Mouse (Mus musculus): Measurements from ENCODE around the gene Bri3.
"Not testable (repeated sequence)": the region's sequence is repeated elsewhere in the genome, so short reads cannot be mapped to it uniquely, and the experiment has no call there.

Bri3 gene

DNA sequence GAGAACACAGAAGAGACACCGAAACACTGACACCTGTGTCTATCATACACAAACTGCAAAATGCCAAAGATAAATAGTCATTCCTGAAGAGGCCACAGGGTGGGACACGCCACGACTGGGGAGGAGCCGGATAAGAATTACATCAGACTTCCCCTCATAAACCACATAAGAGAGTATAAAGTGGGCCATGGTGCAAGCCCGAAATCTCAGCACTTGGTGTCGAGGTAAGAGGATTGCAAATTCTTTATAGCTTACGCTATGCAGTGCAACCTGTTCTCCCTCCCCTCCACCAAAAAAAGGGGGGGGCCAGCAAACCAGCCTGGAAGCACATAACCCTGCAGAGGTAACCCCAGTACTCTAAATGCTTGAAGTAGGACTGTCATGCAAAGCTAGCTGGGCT, 50.7 kb downstream of the Bri3 start:
- peak; percentile 23 for DNase-seq (ENCODE audit: low spot score)

- DNase-seq (ENCODE audit: low spot score): no peak
Observed at GRCm38 (mm10) chr5:144295357-144295756, 51.1 kb downstream of the Bri3 start.

DNA sequence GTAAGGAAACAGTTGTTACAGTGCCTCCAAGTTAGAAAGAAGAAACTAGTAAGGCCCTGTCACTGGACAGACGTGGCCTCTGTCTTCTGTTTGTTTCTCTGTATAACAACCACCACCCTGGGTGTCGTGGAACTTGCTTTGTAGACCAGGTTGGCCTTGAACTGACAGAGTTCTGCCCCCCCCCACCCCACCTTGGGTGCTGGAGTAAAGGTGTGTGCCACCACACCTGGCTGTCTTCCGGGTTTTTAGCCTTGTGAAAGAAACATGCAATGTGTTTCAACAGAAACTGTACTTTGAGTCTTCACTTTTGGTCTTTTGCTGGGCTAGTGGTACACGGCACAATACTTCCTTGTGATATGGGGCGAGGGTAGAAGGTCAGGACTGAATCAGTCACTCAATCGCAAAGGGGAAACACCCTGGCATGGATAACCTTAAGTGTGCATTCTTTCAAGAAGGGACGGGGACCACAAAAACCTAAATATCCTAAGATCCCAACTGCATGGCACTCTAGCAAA, 51.9 kb downstream of the Bri3 start:
- DNase-seq (ENCODE audit: low spot score): no peak

DNA sequence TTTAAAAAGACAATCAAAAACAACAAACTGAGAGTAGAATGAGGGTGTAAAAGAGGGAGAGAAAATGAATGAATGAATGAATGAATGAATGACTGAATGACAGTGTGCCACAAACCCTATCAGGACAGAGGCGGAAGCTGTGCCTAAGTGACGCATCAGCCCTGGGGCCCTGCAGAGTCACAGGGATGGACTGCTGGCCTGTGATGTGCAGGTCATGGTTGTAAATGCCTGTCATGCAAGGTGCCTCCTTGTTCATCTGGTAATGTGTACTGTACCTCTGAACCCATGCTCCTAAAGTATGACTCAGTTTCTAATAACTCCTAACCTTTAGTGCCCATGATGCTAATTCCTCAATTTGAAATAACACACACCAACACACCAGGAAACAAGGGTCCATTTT, 58.8 kb downstream of the Bri3 start:
- DNase-seq (ENCODE audit: low spot score): no peak

DNA sequence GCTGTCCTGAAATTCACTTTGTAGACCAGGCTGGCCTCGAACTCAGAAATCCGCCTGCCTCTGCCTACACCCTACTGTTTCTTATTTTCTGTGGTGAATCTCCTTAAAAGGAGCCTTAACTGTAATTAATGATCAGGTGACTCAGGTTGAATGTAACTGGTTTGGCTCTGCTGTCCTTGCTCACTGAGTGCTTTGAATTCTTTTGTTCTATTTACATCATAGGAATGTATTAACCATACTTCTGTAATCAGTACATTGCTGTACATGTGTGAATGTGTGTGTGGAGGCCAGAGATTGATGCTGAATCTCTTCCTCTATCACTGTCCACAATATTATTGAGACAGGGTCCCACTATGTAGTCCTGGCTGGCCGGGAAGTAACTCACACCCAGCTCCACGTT, 64.7 kb downstream of the Bri3 start:
- DNase-seq (ENCODE audit: low spot score): no peak

DNA sequence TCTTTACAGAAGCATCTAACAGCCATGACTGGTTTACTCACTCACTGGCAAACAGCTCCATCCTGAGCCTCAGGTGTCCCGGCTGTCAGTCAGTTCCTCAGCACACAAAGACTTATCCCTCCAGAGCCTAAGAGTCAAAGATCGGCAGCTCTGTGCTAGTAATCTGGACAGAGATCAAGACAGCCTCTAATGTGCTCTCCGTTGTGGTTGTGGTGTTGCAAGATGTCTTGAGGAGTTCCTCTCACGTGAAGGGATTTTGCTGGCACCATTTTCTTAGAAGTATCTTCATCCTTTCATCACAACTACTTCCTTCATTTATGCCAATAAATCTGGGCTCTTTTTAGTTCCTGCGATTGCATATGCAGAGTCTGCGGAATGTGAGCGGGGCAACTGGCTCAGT, 67.9 kb downstream of the Bri3 start:
- DNase-seq (ENCODE audit: low spot score): no peak

- no peak for DNase-seq (ENCODE audit: low spot score)
Observed at GRCm38 (mm10) chr5:144313335-144313734, 69.1 kb downstream of the Bri3 start.

DNA sequence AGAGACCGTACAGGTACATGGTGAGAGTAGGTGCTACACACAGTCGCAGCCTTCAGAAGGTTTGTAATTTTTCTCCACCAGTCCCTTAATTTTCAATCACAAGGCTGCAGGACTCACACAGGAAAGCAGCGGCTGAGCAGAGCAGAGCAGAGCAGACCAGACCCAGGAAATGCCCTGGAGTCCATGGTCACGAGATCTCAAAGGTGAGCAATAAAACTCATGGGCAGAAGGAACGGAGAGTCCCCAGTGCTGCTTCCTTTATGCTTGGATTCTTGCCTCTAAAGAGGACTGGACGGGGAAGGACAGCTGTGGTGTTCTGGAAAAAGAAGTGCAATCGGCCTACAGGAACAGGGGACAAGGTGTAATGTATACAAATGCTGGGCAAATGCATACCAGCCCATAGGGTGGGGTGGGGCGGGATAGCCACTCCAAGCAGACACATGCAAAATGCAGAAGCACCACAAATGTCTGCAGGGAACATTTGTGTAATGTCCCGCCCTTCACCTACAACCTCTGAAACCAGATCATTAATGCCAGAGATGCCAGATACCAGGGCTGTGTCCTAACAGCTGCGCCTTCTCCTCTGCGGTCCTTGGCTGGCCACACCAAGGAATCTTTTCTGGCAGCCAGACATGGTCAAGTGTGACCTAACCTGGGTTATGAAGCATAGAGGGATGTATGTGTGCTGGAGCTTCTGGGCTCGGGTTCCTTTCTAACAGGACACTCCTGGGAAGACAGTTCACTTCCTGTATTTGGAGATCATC, 70.7 kb downstream of the Bri3 start:
- DNase-seq (ENCODE audit: low spot score): no peak

GRCm38 (mm10) chr5:144316442-144316841, 72.2 kb downstream of the Bri3 start:
- no peak for DNase-seq (ENCODE audit: low spot score)

DNA sequence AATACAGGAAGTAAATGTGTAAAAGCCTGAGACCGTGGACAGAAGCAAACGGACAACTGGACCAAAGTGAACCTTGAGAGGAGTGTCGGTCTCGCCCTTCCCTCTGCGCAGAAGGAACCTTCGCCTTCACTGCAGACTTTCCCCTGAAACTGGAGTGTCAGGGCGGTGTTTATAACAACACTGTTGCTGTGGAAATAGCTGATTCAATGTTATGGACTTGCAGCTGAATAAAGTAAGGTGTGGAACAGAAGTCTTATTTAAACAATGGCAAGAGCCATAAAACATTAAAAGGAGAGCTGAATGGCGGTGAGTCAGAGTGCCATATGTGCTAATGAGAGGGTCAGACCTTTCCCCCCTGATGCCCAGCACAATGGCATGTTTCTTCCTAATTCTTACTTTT, 73.2 kb downstream of the Bri3 start:
- no peak for DNase-seq (ENCODE audit: low spot score)

- DNase-seq (ENCODE audit: low spot score): peak; percentile 42
Observed at GRCm38 (mm10) chr5:144318286-144318685, 74.0 kb downstream of the Bri3 start.

DNA sequence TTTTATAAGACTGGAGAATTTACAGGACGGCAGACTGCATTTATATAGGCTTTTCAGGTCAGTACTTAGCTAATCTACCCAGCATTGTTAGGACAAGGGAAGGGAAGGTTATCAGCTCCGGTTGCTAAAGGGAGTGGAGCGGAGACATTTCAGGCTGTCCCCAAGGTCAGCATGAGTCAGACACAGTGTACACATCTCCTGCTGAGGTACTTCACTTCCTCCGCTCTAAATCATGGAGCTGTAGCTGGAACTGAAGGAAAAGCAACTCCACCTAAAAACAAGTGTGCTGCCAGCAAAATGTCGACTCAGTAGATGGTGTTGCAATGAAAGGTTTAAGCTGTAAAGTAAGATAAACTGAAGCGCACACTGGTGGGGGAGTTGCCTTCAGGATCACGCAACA, 77.4 kb downstream of the Bri3 start:
- DNase-seq (ENCODE audit: low spot score): peak; percentile 52

DNA sequence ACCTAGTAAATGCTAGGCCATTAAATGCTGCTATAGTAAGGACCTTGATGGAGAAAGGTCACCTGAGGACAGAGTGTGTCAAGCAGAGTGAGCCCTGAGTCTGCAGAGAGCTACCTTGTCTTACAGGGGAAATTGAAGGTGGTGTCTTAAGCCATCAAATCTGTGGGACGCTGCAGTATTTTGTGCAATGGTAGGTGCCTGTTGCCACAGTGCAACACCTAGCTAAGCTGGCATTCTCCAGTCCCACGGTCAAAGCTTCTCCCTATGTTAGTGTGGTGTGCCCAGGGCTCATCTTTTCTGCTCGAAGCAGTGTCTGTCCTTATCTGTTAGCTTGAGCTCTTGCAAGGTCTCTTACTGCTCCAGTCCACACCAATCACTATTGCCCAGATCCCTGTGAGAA, 78.5 kb downstream of the Bri3 start:
- DNase-seq (ENCODE audit: low spot score): no peak

- peak; percentile 20 for DNase-seq (ENCODE audit: low spot score)
Observed at GRCm38 (mm10) chr5:144334010-144334409, 89.8 kb downstream of the Bri3 start.

DNA sequence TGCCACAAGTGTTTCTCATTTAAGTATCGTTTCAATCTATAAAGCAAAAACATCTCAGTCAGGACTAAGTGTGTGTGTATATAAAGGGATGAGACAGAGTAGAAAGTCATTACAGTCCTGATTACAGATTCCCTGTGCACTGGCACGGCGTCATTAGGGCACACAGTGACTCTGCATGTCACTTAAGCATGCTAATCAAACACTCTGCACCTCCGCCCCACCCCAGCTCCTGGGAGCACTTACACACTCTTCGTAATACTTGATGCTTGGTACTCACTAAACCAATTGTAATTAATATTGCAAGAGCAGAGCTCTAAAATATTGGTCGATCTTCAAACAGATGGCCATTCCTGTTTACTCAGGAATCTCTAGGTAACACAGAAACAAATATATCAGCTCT, 91.1 kb downstream of the Bri3 start:
- DNase-seq (ENCODE audit: low spot score): not testable (repeated sequence)

GRCm38 (mm10) chr5:144338787-144339186, 94.5 kb downstream of the Bri3 start:
- no peak for DNase-seq (ENCODE audit: low spot score)

- DNase-seq (ENCODE audit: low spot score): no peak
Observed at GRCm38 (mm10) chr5:144341085-144341484, 96.8 kb downstream of the Bri3 start.

- no peak for DNase-seq (ENCODE audit: low spot score)
Observed at GRCm38 (mm10) chr5:144344592-144344991, 100.4 kb downstream of the Bri3 start.

GRCm38 (mm10) chr5:144351185-144351584, 106.9 kb downstream of the Bri3 start:
- DNase-seq (ENCODE audit: low spot score): no peak

DNA sequence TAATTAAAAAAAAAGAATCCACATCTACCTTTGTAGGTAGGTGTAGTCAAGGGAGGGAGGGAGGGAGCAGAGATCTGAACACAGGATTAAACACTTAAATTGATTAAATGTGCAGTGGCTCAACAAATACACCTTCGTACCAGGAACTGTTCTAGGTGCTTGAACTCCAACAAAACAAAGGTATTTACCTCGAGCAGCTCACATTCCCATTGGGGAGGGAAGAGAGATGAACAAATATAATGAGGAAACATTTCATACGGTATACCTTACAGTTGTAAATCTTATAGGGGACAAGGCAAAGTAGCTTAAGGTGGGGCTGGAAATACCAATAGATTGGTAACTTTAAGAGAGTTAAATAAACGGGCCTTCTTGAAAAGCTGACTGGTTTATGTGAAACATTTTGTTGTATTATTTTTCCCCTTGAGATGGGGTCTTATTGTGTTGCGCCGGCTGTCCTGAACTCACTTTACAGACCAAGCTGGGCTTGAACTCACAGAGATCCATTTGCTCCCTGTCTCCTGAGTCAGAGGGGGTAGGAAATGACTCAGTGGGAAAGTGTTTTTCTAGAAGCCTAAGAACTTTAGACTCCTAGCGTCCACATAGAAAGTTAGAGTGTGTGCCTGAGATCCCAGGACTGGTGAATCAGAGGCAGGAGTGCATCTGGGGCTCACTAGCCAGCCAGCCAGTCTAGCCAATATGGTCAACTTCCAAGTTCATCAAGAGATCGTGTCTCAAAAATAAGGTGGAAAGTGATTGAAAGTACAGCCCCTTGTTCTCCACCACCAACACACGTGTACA, 108.2 kb downstream of the Bri3 start:
- no peak for DNase-seq (ENCODE audit: low spot score)

- DNase-seq (ENCODE audit: low spot score): no peak
Observed at GRCm38 (mm10) chr5:144356776-144357455, 112.7 kb downstream of the Bri3 start.

- no peak for DNase-seq (ENCODE audit: low spot score)
Observed at GRCm38 (mm10) chr5:144357551-144357880, 113.3 kb downstream of the Bri3 start.

All from urinary bladder, postnatal 14 days (tissue).